Mouse (Mus musculus) left cerebral cortex, adult 8-10 months (tissue): ENCODE results near the gene Msmp. TPM values are rescaled to one million over a fixed set of nuclear protein-coding genes. Genes with fewer than 3 reads are reported as not detected.

Experiments used
- DNase-seq, 2 experiments: peaks; one replicate each; pipeline ENCODE4 v3.0.0; 2022; ENCODE audit warnings: low spot score in 2 of 2
- total RNA-seq, 4 experiments: library from RNA; stranded (reverse); gene quantifications; 2 replicates each; pipeline ENCODE4 v1.2.4; 2022

Msmp gene
- 1 to 10 TPM in 1 of 4 experiments, not detected in 3; 1.1 TPM for total RNA-seq

- DNase-seq, result no peak
These were observed at the start of gene Msmp for GRCm38 (mm10) chr4:43584444-43585416. Gene Msmp (minus strand): TSS chr4:43584494.

DNA sequence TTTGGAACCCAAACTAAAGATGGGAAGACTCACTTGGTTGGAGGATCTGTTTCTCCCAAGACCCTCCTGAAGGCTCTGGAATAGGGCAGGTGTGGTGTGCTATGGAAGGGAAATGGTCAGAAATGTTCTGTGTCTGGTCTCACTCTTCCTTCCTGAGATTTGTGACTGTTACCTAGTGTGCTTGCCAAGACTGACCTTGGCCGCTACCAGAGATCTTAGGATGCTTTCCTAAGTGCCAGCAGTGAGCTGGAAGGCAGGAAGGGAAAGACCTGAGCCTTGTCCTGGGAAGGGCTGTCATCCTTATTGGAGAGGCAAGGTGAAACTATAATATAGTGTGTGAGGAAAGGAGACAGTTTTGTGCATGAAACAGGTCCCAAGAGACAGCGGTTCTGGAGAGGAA lies 49.4 kb upstream of the Msmp start:
- no peak for DNase-seq

GRCm38 (mm10) chr4:43633296-43633695 lies 49.0 kb upstream of the Msmp start:
- no peak for DNase-seq

DNA sequence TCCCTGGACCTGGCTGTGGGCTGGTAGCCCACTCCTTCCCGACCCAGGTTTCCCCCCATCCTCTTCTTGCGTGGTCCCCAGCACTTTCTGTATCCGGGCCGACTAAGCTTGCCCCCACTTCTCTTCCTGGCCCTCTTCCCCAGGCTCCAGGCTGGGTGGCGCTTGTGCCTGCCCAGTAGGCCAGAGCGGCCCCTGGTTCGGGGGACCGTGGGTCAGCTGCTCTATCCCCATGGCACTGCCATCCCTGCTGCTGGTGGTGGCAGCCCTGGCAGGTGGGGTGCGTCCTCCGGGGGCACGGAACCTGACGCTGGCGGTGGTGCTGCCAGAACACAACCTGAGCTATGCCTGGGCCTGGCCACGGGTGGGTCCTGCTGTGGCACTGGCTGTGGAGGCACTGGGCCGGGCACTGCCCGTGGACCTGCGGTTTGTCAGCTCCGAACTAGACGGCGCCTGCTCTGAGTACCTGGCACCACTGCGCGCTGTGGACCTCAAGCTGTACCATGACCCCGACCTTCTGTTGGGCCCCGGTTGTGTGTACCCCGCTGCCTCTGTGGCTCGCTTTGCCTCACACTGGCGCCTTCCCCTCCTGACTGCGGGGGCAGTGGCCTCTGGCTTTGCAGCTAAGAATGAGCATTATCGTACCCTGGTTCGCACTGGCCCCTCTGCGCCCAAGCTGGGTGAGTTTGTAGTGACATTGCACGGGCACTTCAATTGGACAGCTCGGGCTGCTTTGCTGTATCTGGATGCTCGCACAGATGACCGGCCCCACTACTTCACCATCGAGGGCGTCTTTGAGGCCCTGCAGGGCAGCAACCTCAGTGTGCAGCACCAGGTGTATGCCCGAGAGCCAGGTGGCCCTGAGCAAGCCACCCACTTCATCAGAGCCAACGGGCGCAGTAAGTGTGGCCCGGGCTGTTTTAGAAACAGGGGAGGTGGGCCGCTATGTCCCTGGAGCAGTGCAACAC lies 47.9 kb upstream of the Msmp start:
- DNase-seq, result no peak

- DNase-seq, result no peak
These were observed 47.0 kb upstream of the Msmp start, which contains the start of gene Npr2 for GRCm38 (mm10) chr4:43631046-43631955. Gene Npr2 (plus strand): TSS chr4:43631935.

DNA sequence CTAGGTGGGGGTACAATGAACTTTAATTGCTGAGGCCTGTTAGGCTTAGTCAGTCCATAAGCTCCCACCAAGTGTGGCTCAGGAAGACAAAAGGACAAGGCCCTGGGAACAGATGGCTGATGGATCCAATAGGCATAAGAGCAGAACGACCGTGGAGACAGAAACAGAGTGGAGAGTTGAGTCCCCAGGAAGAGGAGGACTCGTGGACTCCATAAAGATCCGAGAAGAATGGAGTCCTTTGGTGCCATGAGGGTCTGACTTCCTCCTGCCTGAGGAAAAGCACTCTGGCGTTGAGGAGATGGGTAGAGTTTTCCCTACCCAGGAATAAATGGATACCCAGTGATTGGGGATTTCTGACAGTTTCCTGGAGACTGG lies 46.4 kb upstream of the Msmp start:
- peak in 1 of 2 experiments; percentile 21 for DNase-seq

DNA sequence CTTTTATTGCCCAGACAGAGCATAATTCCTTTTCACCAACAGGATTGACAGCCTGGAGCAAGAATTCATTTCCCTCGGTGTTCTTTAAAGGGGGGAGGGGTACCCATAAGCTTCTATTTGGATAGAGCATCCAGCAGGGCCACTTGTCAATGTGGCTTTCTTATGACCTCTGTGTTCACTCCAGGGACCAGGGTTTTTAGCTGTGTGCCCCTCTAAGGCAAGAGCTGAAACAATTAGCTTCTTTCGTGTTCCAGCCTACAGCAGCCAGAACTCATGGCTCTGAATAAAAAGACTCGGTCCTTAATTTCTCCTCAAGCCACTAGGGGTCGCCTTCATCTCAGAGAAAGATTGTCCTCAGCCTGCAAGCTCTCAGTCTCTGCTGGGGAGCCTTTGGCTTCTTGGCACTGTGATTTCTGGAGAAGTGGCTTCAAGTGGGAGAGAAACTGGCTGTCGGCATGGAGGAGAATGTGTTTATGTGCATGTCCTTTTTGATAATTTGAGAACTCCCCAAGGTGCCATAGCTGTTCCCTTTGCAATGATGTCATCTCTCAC lies 45.8 kb upstream of the Msmp start:
- DNase-seq, result peak; percentile 56 to 77

- peak in 1 of 2 experiments; percentile 27 for DNase-seq
These were observed 45.0 kb upstream of the Msmp start for GRCm38 (mm10) chr4:43629106-43629817.

DNA sequence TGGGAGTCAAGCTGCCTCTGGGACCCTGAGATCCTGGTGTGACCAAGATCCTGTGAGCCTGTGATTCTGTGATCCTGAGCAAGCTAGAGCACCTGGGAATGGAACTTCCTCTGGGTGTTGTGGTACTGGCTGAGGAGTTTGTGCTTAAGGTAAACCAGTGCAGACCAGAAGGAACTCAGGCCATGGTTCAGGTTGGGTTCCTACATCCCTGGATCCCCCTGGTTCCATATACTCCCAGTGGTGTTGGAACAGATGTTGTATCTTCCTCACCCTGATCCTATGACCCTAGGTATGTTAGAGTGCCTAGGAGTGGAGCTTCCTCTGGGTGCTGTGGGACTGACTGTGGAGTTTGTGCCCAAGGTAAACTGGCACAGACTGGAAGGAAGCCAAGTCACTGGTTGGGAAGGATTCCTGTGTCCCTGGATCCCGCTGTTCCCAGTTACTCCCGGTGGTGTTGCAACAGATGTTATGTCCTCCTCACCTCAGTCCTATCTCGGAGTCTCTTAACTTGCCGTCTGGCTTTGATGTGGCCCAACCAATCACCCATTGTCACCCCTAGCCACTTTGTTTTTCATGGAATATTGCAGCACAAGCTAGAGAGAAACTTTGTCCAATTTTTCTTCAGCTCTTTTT lies 36.0 kb upstream of the Msmp start:
- DNase-seq, result no peak

- DNase-seq, result no peak
These were observed 28.9 kb upstream of the Msmp start for GRCm38 (mm10) chr4:43613060-43613730.

- DNase-seq, result no peak
These were observed 28.2 kb upstream of the Msmp start for GRCm38 (mm10) chr4:43612534-43612933.

GRCm38 (mm10) chr4:43604751-43605685 lies 20.7 kb upstream of the Msmp start:
- no peak for DNase-seq

- no peak for DNase-seq
These were observed 19.8 kb upstream of the Msmp start for GRCm38 (mm10) chr4:43604099-43604498.

DNA sequence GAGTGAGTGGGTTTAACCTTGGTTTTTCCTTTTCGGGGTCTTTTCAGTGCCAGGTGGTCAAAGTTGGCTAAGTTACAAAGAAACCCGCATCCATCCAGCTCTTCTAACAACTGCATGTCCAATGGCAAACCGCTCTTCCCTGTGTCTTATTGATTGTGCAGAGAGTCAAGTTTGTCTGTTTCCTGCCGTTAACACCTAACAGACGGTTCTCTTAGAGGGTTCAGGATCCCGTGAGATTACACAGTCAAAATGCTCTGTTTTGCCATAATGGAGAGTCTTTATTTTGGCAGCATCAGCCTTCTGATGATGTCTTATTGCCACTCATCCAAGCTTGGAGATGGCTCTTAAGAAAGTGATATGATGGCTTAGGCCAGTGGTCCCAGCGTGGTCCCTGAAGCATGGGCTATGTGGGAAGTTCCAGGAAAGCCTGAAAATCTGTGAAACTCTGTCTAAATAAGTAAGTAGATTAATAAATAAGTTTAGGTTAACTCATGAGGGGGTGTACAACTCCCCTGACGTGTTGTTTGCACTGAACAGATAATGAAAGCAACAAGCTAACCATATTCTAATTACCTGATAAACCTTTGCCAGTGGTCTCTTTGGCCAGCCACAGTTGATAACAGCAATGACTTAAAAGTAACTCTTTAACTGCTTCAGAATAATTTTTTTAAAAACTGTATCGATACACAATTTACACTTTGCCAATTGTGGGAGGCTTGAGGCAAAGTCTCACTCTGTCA lies 16.1 kb upstream of the Msmp start:
- no peak for DNase-seq

DNA sequence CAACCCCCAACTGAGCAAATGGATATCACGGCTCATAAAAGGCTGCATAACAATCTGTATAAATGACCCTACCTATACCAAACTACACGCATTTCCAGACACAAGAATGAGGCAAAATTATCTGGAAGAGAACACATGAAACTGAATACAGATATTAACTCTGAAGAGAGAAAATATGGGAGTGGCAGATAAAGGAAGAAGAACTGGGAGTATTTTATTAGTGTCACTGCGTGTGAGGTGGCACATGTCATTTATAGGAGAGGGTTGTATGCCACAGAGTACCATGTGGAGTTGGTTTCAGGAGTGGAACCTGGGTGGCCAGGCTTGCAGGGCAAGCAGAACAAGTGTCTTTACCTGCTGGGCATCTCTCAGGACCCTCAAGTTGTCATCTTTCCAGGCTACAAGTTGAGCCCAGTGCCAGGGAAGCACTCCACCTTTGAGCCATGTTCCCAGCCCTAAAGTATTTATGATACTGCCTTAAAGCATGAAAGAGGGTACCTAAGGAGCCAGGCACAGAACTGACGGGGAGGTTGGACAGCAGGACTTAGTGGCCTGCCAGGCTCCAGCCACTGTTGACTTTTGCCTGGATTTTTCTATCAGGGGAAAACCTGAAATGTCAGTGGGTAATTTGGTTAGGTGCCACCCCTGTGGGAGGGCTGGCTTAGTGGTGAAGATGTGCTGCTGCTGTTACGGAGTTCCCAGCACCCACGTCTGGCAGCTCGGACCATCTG lies 14.5 kb upstream of the Msmp start:
- no peak for DNase-seq

GRCm38 (mm10) chr4:43598200-43598599 lies 13.9 kb upstream of the Msmp start:
- no peak for DNase-seq
